In genomic region chr11:67757373-67758167, GRCm38 (mm10) we compare ENCODE assay signal across 14 mouse cellular contexts. TPM values are rescaled to one million over a fixed set of nuclear protein-coding genes. Genes with fewer than 3 reads are reported as not detected.
DNase-seq lines count a peak whose midpoint lies in the region; ATAC-seq and TF ChIP-seq lines count a peak whose summit lies in the region.
"Had no signal": no experiment of that assay in that cellular context is flagged by ENCODE, and none has a peak within 500 bp of the region (broad histone marks: within the 10 kb centered on the region; RNA-seq: fewer than 3 reads in every experiment).

No protein-coding gene starts in this region.

- no peak for ATAC-seq in liver, postnatal 0 days
- ATAC-seq in liver, embryonic 11.5 days (replicated peaks; ENCODE audit: low FRiP score), result no peak
- no peak for ATAC-seq in midbrain, embryonic 15.5 days (replicated peaks)
- ATAC-seq in hindbrain, embryonic 16.5 days, result no peak

- TF ChIP-seq EP300 in liver, postnatal 0 days (IDR thresholded peaks at IDR 0.05; ENCODE audit: low read depth), result no peak

- no peak overlapping the region for H3K4me3 ChIP-seq in liver, postnatal 0 days (ENCODE audit: low read depth, low read length)
- H3K4me3 ChIP-seq in liver, embryonic 11.5 days (ENCODE audit: low read depth, low read length), result no peak overlapping the region
- no peak overlapping the region for H3K4me3 ChIP-seq in midbrain, embryonic 15.5 days
- H3K4me3 ChIP-seq in hindbrain, embryonic 16.5 days (ENCODE audit: low read length), result no peak overlapping the region
- H3K4me3 ChIP-seq: liver, embryonic 13.5 days had no signal

- 52% methylated on average over 15 of the region's 15 CpGs for WGBS in liver, postnatal 0 days (ENCODE audit: insufficient replicate concordance)
- 66% methylated on average over 15 of the region's 15 CpGs for WGBS in liver, embryonic 11.5 days
- WGBS in midbrain, embryonic 15.5 days, result 78% methylated on average over 15 of the region's 15 CpGs
- WGBS in hindbrain, embryonic 16.5 days, result 78% methylated on average over 15 of the region's 15 CpGs

- no peak overlapping the region for H3K27ac ChIP-seq in liver, postnatal 0 days (ENCODE audit: low read depth)
- no peak overlapping the region for H3K27ac ChIP-seq in liver, embryonic 11.5 days (ENCODE audit: low read depth, low read length)
- no peak overlapping the region for H3K27ac ChIP-seq in midbrain, embryonic 15.5 days
- H3K27ac ChIP-seq in hindbrain, embryonic 16.5 days (ENCODE audit: low read depth, low read length), result no peak overlapping the region
- H3K27ac ChIP-seq: liver, embryonic 13.5 days had no signal

- H3K9me3 ChIP-seq in liver, postnatal 0 days (ENCODE audit: low read length), result no peaks in the 10 kb centered on the region
- no peaks in the 10 kb centered on the region for H3K9me3 ChIP-seq in liver, embryonic 11.5 days (ENCODE audit: control insufficient read depth, low read length)
- no peaks in the 10 kb centered on the region for H3K9me3 ChIP-seq in midbrain, embryonic 15.5 days
- H3K9me3 ChIP-seq in hindbrain, embryonic 16.5 days (ENCODE audit: control insufficient read depth, low read length), result no peaks in the 10 kb centered on the region
- H3K9me3 ChIP-seq: liver, embryonic 13.5 days had no signal

- H3K4me1 ChIP-seq in liver, postnatal 0 days (ENCODE audit: insufficient read depth), result no peaks in the 10 kb centered on the region
- no peaks in the 10 kb centered on the region for H3K4me1 ChIP-seq in liver, embryonic 11.5 days (replicated peaks; ENCODE audit: control insufficient read depth, insufficient read depth, low read length)
- no peaks in the 10 kb centered on the region for H3K4me1 ChIP-seq in midbrain, embryonic 15.5 days
- H3K4me1 ChIP-seq in hindbrain, embryonic 16.5 days (ENCODE audit: control insufficient read depth, insufficient read depth, low read depth, low read length), result no peaks in the 10 kb centered on the region
- H3K4me1 ChIP-seq: liver, embryonic 13.5 days had no signal

- no peak overlapping the region for H3K9ac ChIP-seq in liver, postnatal 0 days (replicated peaks)
- H3K9ac ChIP-seq in liver, embryonic 11.5 days (ENCODE audit: low read depth, low read length), result no peak overlapping the region
- H3K9ac ChIP-seq in midbrain, embryonic 15.5 days, result no peak overlapping the region
- no peak overlapping the region for H3K9ac ChIP-seq in hindbrain, embryonic 16.5 days (ENCODE audit: low read depth, low read length)
- H3K9ac ChIP-seq: liver, embryonic 13.5 days had no signal

- peak; percentile 50 for DNase-seq in gastrocnemius, adult 18-20 months (ENCODE audit: low spot score)
- no peak for DNase-seq in gastrocnemius, postnatal 10 days
- DNase-seq in liver, postnatal 0 days, result no peak
- no peak for DNase-seq in liver, embryonic 11.5 days (ENCODE audit: low spot score)
- peak; percentile 17 for DNase-seq in ES-CJ7 (ENCODE audit: low read depth, low spot score)
- peak; percentile 13 for DNase-seq in gastrocnemius, postnatal 25 days
- DNase-seq: cerebellum, adult 11-12 months; liver, embryonic 13.5 days; right cerebral cortex, postnatal 14 days; thymus, postnatal 14 days had no signal

- no peaks in the 10 kb centered on the region for H3K27me3 ChIP-seq in liver, postnatal 0 days (ENCODE audit: insufficient read depth, low read length)
- H3K27me3 ChIP-seq in liver, embryonic 11.5 days (replicated peaks; ENCODE audit: control insufficient read depth, insufficient read depth, low read length), result no peaks in the 10 kb centered on the region
- H3K27me3 ChIP-seq in midbrain, embryonic 15.5 days (replicated peaks), result no peaks in the 10 kb centered on the region
- H3K27me3 ChIP-seq in hindbrain, embryonic 16.5 days (replicated peaks; ENCODE audit: control insufficient read depth, insufficient read depth, low read length), result no peaks in the 10 kb centered on the region
- H3K27me3 ChIP-seq: liver, embryonic 13.5 days had no signal

- H3K36me3 ChIP-seq in liver, postnatal 0 days (replicated peaks; ENCODE audit: insufficient read depth, low read length), result no peaks in the 10 kb centered on the region
- H3K36me3 ChIP-seq in liver, embryonic 11.5 days (ENCODE audit: control insufficient read depth, insufficient read depth, low read length), result no peaks in the 10 kb centered on the region
- no peaks in the 10 kb centered on the region for H3K36me3 ChIP-seq in midbrain, embryonic 15.5 days (replicated peaks)
- no peaks in the 10 kb centered on the region for H3K36me3 ChIP-seq in hindbrain, embryonic 16.5 days (ENCODE audit: control insufficient read depth, insufficient read depth, low read length)
- H3K36me3 ChIP-seq: liver, embryonic 13.5 days had no signal

- no peak overlapping the region for H3K4me2 ChIP-seq in liver, postnatal 0 days (ENCODE audit: low read depth, low read length)
- no peak overlapping the region for H3K4me2 ChIP-seq in liver, embryonic 11.5 days
- no peak overlapping the region for H3K4me2 ChIP-seq in midbrain, embryonic 15.5 days
- H3K4me2 ChIP-seq in hindbrain, embryonic 16.5 days (ENCODE audit: low read length), result no peak overlapping the region
- H3K4me2 ChIP-seq: liver, embryonic 13.5 days had no signal

- TF ChIP-seq CTCF in liver, postnatal 0 days (IDR thresholded peaks at IDR 0.05; ENCODE audit: low read depth), result 0 out of 2 replicates have a peak, but pooled peaks have one; percentile 31

RNA-seq across cellular contexts. Expression of gene Glp2r, which starts 13.4 kb away (rescaled TPM):
- total RNA-seq in gastrocnemius, adult 18-20 months (2021), result under 1 TPM; 0.43 to 0.59 TPM
- under 1 TPM; 0.09 to 0.12 TPM for total RNA-seq in gastrocnemius, postnatal 10 days (2021)
- 0.02 TPM in 1 of 2 replicates, not detected in the other for polyA plus RNA-seq in liver, postnatal 0 days (2015; fragmentation: Nextera tagmentation; extraction: Ambion mirVana)
- polyA plus RNA-seq in liver, embryonic 11.5 days (2014; fragmentation: Nextera tagmentation; extraction: Ambion mirVana), result 0.29 and 0.32 TPM in 2 replicates
- under 1 TPM; 0.19 to 0.51 TPM for total RNA-seq in gastrocnemius, postnatal 25 days (2021)
- 0.04 TPM in 2 replicates for polyA plus RNA-seq in midbrain, embryonic 15.5 days (2015; fragmentation: Nextera tagmentation; extraction: Ambion mirVana)
- 0.02 and 0.05 TPM in 2 replicates for polyA plus RNA-seq in hindbrain, embryonic 16.5 days (2015; fragmentation: Nextera tagmentation; extraction: Ambion mirVana)
- polyA plus RNA-seq: forebrain, embryonic 11.5 days had no signal

RNA-seq across cellular contexts. Expression of gene Gsg1l2, which starts 16.8 kb away (rescaled TPM):
- total RNA-seq in gastrocnemius, adult 18-20 months (2021), result not detected
- total RNA-seq in gastrocnemius, postnatal 10 days (2021), result not detected
- not detected in 2 replicates for polyA plus RNA-seq in liver, postnatal 0 days (2015; fragmentation: Nextera tagmentation; extraction: Ambion mirVana)
- polyA plus RNA-seq in liver, embryonic 11.5 days (2014; fragmentation: Nextera tagmentation; extraction: Ambion mirVana), result not detected in 2 replicates
- total RNA-seq in gastrocnemius, postnatal 25 days (2021), result not detected
- polyA plus RNA-seq in midbrain, embryonic 15.5 days (2015; fragmentation: Nextera tagmentation; extraction: Ambion mirVana), result not detected in 2 replicates
- 0.22 and 0.26 TPM in 2 replicates for polyA plus RNA-seq in hindbrain, embryonic 16.5 days (2015; fragmentation: Nextera tagmentation; extraction: Ambion mirVana)
- polyA plus RNA-seq: forebrain, embryonic 11.5 days; heart, embryonic 16.5 days; liver, embryonic 13.5 days had no signal

RNA-seq across cellular contexts. Expression of gene Dhrs7c, which starts 40.4 kb away (rescaled TPM):
- 100 to 1,000 TPM; 224 to 340 TPM for total RNA-seq in gastrocnemius, adult 18-20 months (2021)
- 100 to 1,000 TPM; 357 to 408 TPM for total RNA-seq in gastrocnemius, postnatal 10 days (2021)
- polyA plus RNA-seq in liver, postnatal 0 days (2015; fragmentation: Nextera tagmentation; extraction: Ambion mirVana), result 0.95 TPM in 1 of 2 replicates, not detected in the other
- not detected in 2 replicates for polyA plus RNA-seq in liver, embryonic 11.5 days (2014; fragmentation: Nextera tagmentation; extraction: Ambion mirVana)
- 100 to 1,000 TPM; 392 to 453 TPM for total RNA-seq in gastrocnemius, postnatal 25 days (2021)
- not detected in 2 replicates for polyA plus RNA-seq in midbrain, embryonic 15.5 days (2015; fragmentation: Nextera tagmentation; extraction: Ambion mirVana)
- polyA plus RNA-seq in hindbrain, embryonic 16.5 days (2015; fragmentation: Nextera tagmentation; extraction: Ambion mirVana), result 0.82 TPM in 1 of 2 replicates, not detected in the other
- polyA plus RNA-seq: forebrain, embryonic 11.5 days; liver, embryonic 13.5 days had no signal

Comparison
In these comparisons a context has a peak if more than half of its experiments do, and no peak if none do; other contexts are left out.
1. DNase-seq: peak in gastrocnemius, adult 18-20 months (single experiment), ES-CJ7 (single experiment) and gastrocnemius, postnatal 25 days (single experiment); none in gastrocnemius, postnatal 10 days (single experiment), liver, postnatal 0 days (single experiment) and liver, embryonic 11.5 days (single experiment).